Mouse (Mus musculus) cortical plate, adult 2 months (tissue): ENCODE results near the gene 2310057J18Rik.
"Not testable (repeated sequence)": the region's sequence is repeated elsewhere in the genome, so short reads cannot be mapped to it uniquely, and the experiment has no call there.

ENCODE experiments used
- CTCF ChIP-seq: fragments of 200-500 bp; IDR thresholded peaks from 2 replicates; pipeline ENCODE4 v1.5.1; 2011; ENCODE audit warnings: mild to moderate bottlenecking, control low read depth, low read length; ENCODE audit not compliant: insufficient read depth; ENCODE audit errors: extremely low read depth
- POLR2A ChIP-seq: fragments of 200-500 bp; IDR thresholded peaks from 2 replicates; pipeline ENCODE4 v1.6.1; 2011; ENCODE audit warnings: mild to moderate bottlenecking, low read length, control low read depth; ENCODE audit not compliant: insufficient read depth; ENCODE audit errors: extremely low read depth

DNA sequence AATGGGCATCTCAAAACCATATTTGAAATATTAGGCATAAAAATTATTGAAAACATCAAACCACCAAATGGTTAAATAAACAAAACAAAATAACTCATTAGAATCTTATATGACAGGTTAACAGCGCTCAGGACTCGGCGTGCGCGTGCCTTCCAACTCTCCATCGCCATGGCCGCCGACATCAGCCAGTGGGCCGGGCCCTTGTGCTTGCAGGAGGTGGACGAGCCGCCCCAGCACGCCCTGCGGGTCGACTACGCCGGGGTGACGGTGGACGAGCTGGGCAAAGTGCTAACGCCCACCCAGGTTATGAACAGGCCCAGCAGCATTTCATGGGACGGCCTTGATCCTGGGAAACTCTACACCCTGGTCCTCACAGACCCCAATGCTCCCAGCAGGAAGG is 43.9 kb upstream of the 2310057J18Rik start:
- TF ChIP-seq POLR2A, CTCF: not testable (repeated sequence)
